Mouse (Mus musculus) left cerebral cortex, adult 8-10 months (tissue): Measurements from ENCODE around the gene Rpl27. TPM values are rescaled to one million over a fixed set of nuclear protein-coding genes. Genes with fewer than 3 reads are reported as not detected.
A peak's percentile ranks its signal among the peaks of the same experiment; 100 is the strongest.
"Not testable (repeated sequence)": the region's sequence is repeated elsewhere in the genome, so short reads cannot be mapped to it uniquely, and the experiment has no call there.

Experiments used
- DNase-seq, 2 experiments: peaks; one replicate each; pipeline ENCODE4 v3.0.0; 2022; ENCODE audit warnings: low spot score in 2 of 2
- total RNA-seq, 4 experiments: library from RNA; stranded (reverse); gene quantifications; 2 replicates each; pipeline ENCODE4 v1.2.4; 2022

Gene Rpl27
- total RNA-seq, 4 experiments from 2014 or later: 20.6 to 44.6 (median 32.7) TPM

- peak; percentile 59 to 64 for DNase-seq
Observed at GRCm38 (mm10) chr11:101467477-101468262, 25.6 kb downstream of the Rpl27 start.

GRCm38 (mm10) chr11:101468263-101468688 lies 26.2 kb downstream of the Rpl27 start:
- peak in 1 of 2 experiments; percentile 23 for DNase-seq

GRCm38 (mm10) chr11:101468731-101469130 lies 26.6 kb downstream of the Rpl27 start:
- DNase-seq: no peak

GRCm38 (mm10) chr11:101469155-101469554 lies 27.1 kb downstream of the Rpl27 start:
- DNase-seq: no peak

GRCm38 (mm10) chr11:101470206-101470605 lies 28.1 kb downstream of the Rpl27 start:
- DNase-seq: no peak

GRCm38 (mm10) chr11:101471926-101472325 lies 29.8 kb downstream of the Rpl27 start:
- DNase-seq: no peak

GRCm38 (mm10) chr11:101472336-101472735 lies 30.2 kb downstream of the Rpl27 start:
- DNase-seq: no peak

- DNase-seq: not testable (repeated sequence)
Observed at GRCm38 (mm10) chr11:101473686-101474085, 31.6 kb downstream of the Rpl27 start.

- no peak for DNase-seq
Observed at GRCm38 (mm10) chr11:101474298-101474697, 32.2 kb downstream of the Rpl27 start.

GRCm38 (mm10) chr11:101476361-101476760 lies 34.3 kb downstream of the Rpl27 start:
- not testable (repeated sequence) for DNase-seq

GRCm38 (mm10) chr11:101477194-101477551 lies 35.1 kb downstream of the Rpl27 start:
- DNase-seq: no peak

- DNase-seq: no peak
Observed at GRCm38 (mm10) chr11:101477552-101478211, 35.6 kb downstream of the Rpl27 start.

GRCm38 (mm10) chr11:101479171-101479635 lies 37.1 kb downstream of the Rpl27 start:
- no peak for DNase-seq

GRCm38 (mm10) chr11:101480912-101481311 lies 38.8 kb downstream of the Rpl27 start:
- DNase-seq: no peak

GRCm38 (mm10) chr11:101483804-101484203 lies 41.7 kb downstream of the Rpl27 start:
- no peak for DNase-seq

GRCm38 (mm10) chr11:101484245-101484644 lies 42.1 kb downstream of the Rpl27 start:
- DNase-seq: no peak

GRCm38 (mm10) chr11:101484814-101485213 lies 42.7 kb downstream of the Rpl27 start:
- no peak for DNase-seq

- DNase-seq: no peak
Observed at GRCm38 (mm10) chr11:101485509-101486028, 43.5 kb downstream of the Rpl27 start.

- DNase-seq: no peak
Observed at GRCm38 (mm10) chr11:101486126-101486525, 44.0 kb downstream of the Rpl27 start.
